Mouse (Mus musculus) bone marrow macrophage, adult 2 months (primary cell): ENCODE data around the gene Atg7.

Source experiments
- CTCF ChIP-seq: IDR thresholded peaks from 2 replicates; pipeline ENCODE4 v1.5.1; 2012; ENCODE audit warnings: low read depth, mild to moderate bottlenecking, low read length, moderate library complexity
- POLR2A ChIP-seq: IDR thresholded peaks from 2 replicates; pipeline ENCODE4 v1.6.1; 2012; ENCODE audit warnings: mild to moderate bottlenecking, low read depth, low read length, borderline replicate concordance

GRCm38 (mm10) chr6:114848761-114849160 is 205.9 kb downstream of the Atg7 start:
- TF ChIP-seq POLR2A = no peak
- no peak for TF ChIP-seq CTCF
